Mouse (Mus musculus): ENCODE results near the gene Pip4k2b. TPM values are rescaled to one million over a fixed set of nuclear protein-coding genes. Genes with fewer than 3 reads are reported as not detected.
A peak's percentile ranks its signal among the peaks of the same experiment; 100 is the strongest.
"Not testable (repeated sequence)": the region's sequence is repeated elsewhere in the genome, so short reads cannot be mapped to it uniquely, and the experiment has no call there.

Pip4k2b gene
- polyA plus RNA-seq, 1 experiment = 28.3 TPM

DNA sequence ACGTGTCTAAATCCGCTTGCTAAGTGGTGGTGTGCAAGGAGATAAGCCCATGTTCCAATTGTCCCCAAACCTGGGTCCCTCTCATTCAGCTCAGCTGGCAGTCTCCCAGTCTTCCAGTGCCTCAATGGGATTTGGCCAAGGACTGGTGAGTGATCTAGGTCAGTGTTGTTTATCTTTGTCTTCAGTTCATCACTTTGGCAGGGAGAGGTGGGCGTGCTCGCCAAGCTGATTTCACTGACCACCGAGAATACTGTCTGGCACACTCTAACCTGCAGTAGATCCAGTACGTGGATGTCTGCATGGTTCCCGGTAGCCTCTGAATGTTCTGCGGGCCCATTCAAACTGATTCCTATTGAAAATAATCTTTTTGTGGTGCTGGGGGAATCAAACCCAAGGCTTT is 30.6 kb downstream of the Pip4k2b start:
- TF ChIP-seq CEBPB (IDR thresholded peaks at IDR 0.05; ENCODE audit: low read depth) (no peak), CTCF (IDR thresholded peaks at IDR 0.05; ENCODE audit: control insufficient read depth, insufficient read depth, insufficient read length) (no peak), FOSL1 (IDR thresholded peaks at IDR 0.05; ENCODE audit: insufficient read depth, low read length, poor library complexity, severe bottlenecking) (no peak), MYOG (IDR thresholded peaks at IDR 0.05; ENCODE audit: control insufficient read depth, extremely low read depth, insufficient read length) (no peak), MYOD1 (IDR thresholded peaks at IDR 0.05; ENCODE audit: control insufficient read depth, insufficient read length, low read depth) (no peak), MAX (IDR thresholded peaks at IDR 0.05) (no peak), USF1 (IDR thresholded peaks at IDR 0.05; ENCODE audit: low read depth) (no peak)
- peaks cover 14% of the 10 kb centered on the region for H3K79me2 ChIP-seq (ENCODE audit: control insufficient read depth, insufficient read depth)
- H3K27me3 ChIP-seq (ENCODE audit: control insufficient read depth, insufficient read depth, insufficient read length) = no peaks in the 10 kb centered on the region
- no peak overlapping the region for H3K4me3 ChIP-seq (ENCODE audit: insufficient read depth, poor library complexity, severe bottlenecking)
- H3K36me3 ChIP-seq (ENCODE audit: control insufficient read depth, insufficient read depth) = peaks cover 81% of the 10 kb centered on the region
- H3K79me3 ChIP-seq (ENCODE audit: low read depth) = no peaks in the 10 kb centered on the region
- H3ac ChIP-seq (ENCODE audit: control insufficient read depth, insufficient read length, low read depth) = no peak overlapping the region

DNA sequence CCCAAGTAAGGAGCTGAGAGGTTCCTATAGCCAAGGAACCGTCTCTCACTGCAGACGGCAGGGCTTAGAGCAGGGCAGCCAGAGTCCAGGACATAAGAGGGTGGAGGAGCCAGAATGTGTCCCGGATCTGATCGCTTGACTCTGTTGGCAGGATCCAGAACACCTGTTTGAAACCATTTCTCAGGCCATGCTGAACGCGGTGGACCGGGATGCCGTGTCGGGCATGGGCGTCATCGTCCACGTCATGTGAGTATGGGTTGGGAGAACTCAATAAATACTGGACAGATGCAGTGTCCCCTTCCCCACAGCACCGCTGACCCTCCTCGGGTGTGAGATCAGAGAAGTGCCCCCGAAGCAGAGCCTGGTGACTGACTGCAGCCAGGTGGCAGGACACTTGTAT is 32.2 kb downstream of the Pip4k2b start:
- TF ChIP-seq USF1 (IDR thresholded peaks at IDR 0.05; ENCODE audit: low read depth) (no peak), MAX (IDR thresholded peaks at IDR 0.05) (no peak), CEBPB (IDR thresholded peaks at IDR 0.05; ENCODE audit: low read depth) (no peak), CTCF (IDR thresholded peaks at IDR 0.05; ENCODE audit: control insufficient read depth, insufficient read depth, insufficient read length) (no peak), MYOG (IDR thresholded peaks at IDR 0.05; ENCODE audit: control insufficient read depth, extremely low read depth, insufficient read length) (no peak), FOSL1 (IDR thresholded peaks at IDR 0.05; ENCODE audit: insufficient read depth, low read length, poor library complexity, severe bottlenecking) (no peak), MYOD1 (IDR thresholded peaks at IDR 0.05; ENCODE audit: control insufficient read depth, insufficient read length, low read depth) (no peak)
- Histone ChIP-seq H3K27me3 (ENCODE audit: control insufficient read depth, insufficient read depth, insufficient read length) (no peaks in the 10 kb centered on the region), H3K79me2 (ENCODE audit: control insufficient read depth, insufficient read depth) (peaks cover 30% of the 10 kb centered on the region), H3K36me3 (ENCODE audit: control insufficient read depth, insufficient read depth) (peaks cover 82% of the 10 kb centered on the region), H3K4me3 (ENCODE audit: insufficient read depth, poor library complexity, severe bottlenecking) (no peak overlapping the region), H3ac (ENCODE audit: control insufficient read depth, insufficient read length, low read depth) (no peak overlapping the region), H3K79me3 (ENCODE audit: low read depth) (peaks cover 5% of the 10 kb centered on the region)

DNA sequence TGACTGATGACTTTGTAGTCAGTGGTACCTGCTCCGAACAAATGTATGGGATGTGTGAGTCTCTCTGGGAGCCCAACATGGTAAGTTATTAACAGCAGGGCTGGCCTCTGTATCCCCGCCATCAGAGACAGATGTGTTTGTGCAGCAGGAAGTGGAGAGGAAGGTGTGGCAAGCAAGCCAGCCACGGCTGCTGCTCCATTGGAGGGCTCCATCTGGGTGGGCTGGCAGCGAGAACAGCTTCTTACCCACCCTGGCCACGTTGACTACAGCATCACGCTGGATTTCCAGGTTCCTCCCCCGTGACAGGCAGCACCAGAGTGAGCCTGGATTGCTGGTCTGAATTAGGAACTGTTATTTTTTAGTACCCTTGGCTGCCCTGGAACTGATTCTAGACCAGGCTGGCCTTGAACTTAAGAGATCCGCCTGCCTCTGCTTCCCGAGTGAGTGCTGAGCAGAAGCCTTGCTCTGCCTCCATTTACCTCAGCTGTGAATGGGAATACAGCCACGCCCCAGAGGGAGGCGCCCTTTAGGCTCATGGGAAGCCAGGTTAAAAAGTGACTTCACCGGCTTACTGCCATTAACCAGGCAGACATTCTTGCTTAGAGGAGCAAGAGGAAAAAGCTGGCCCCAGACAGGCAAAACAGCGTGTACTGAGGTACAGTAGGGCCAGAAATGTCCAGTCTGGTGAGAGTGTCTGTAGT is 33.2 kb downstream of the Pip4k2b start:
- Histone ChIP-seq H3K27me3 (ENCODE audit: control insufficient read depth, insufficient read depth, insufficient read length) (no peaks in the 10 kb centered on the region), H3K79me2 (ENCODE audit: control insufficient read depth, insufficient read depth) (peaks cover 39% of the 10 kb centered on the region), H3K79me3 (ENCODE audit: low read depth) (peaks cover 13% of the 10 kb centered on the region), H3ac (ENCODE audit: control insufficient read depth, insufficient read length, low read depth) (no peak overlapping the region), H3K4me3 (ENCODE audit: insufficient read depth, poor library complexity, severe bottlenecking) (no peak overlapping the region), H3K36me3 (ENCODE audit: control insufficient read depth, insufficient read depth) (peaks cover 86% of the 10 kb centered on the region)
- TF ChIP-seq CEBPB (IDR thresholded peaks at IDR 0.05; ENCODE audit: low read depth) (no peak), CTCF (IDR thresholded peaks at IDR 0.05; ENCODE audit: control insufficient read depth, insufficient read depth, insufficient read length) (no peak), MYOG (IDR thresholded peaks at IDR 0.05; ENCODE audit: control insufficient read depth, extremely low read depth, insufficient read length) (no peak), USF1 (IDR thresholded peaks at IDR 0.05; ENCODE audit: low read depth) (no peak)

DNA sequence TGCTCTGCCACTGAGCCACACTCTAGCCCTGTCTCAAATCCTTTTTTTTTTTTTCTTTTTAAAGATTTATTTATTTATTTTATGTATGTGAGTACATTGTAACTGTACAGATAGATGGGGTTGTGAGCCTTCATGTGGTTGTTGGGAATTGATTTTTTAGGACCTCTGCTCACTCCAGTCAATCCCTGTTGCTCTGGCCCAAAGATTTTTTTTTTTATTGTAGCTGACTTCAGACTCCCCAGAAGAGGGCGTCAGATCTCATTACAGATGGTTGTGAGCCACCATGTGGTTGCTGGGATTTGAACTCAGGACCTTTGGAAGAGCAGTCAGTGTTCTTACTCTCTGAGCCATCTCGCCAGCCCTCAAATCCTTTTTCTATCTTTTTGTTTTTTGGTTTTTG is 34.4 kb downstream of the Pip4k2b start:
- H3ac ChIP-seq (ENCODE audit: control insufficient read depth, insufficient read length, low read depth); H3K27me3 ChIP-seq (ENCODE audit: control insufficient read depth, insufficient read depth, insufficient read length); H3K4me3 ChIP-seq (ENCODE audit: insufficient read depth, poor library complexity, severe bottlenecking): not testable (repeated sequence)
- Histone ChIP-seq H3K36me3 (ENCODE audit: control insufficient read depth, insufficient read depth) (peaks cover 93% of the 10 kb centered on the region), H3K79me2 (ENCODE audit: control insufficient read depth, insufficient read depth) (peaks cover 52% of the 10 kb centered on the region), H3K79me3 (ENCODE audit: low read depth) (peaks cover 25% of the 10 kb centered on the region)

DNA sequence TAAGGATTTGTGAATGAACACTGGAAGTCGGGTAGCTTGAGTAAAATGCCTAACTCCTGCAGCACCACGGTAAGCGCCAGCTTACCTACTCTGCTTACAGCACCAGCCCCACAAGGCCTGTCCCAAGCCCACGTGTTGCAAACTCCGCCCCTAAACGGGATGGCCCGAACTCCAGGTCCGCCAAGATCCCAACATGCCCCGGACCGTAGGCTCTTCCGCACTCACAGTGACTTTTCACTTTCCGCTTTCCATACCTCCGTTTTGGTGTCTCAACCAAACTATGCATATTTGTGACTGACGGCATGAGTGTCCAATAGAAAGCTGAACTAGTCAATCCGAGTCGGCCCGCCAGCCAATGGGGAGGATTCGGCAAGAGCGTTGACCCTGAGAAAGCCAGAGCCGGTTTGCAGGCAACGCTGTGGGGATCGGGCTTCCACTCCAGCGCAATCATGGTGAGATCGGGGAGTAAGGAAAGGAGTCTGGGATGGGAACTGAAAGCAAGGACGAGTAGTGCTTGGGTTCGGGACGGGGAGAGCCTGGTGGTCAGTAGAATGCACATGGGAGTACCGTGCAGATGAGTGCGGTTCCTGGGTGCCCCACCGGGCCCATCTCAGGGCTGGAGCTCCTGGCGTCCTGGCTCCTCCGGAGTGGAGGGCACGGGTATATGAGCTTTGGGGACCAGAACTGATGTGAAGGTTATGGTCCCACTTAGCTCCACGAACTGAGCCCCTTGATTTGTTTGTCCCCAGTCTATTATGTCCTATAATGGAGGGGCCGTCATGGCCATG is 41.3 kb downstream of the Pip4k2b start, which contains the start of gene Psmb3:
Gene Psmb3, plus strand, starts transcription at position 361 of the 788 bp plus-strand sequence.
- H3K27me3 ChIP-seq (ENCODE audit: control insufficient read depth, insufficient read depth, insufficient read length) = no peaks in the 10 kb centered on the region
- H3K36me3 ChIP-seq (ENCODE audit: control insufficient read depth, insufficient read depth) = peaks cover 42% of the 10 kb centered on the region
- peaks cover 62% of the 10 kb centered on the region for H3K79me2 ChIP-seq (ENCODE audit: control insufficient read depth, insufficient read depth)
- peak; percentile 98 for TF ChIP-seq MAX (IDR thresholded peaks at IDR 0.05)
- TF ChIP-seq USF1 (IDR thresholded peaks at IDR 0.05; ENCODE audit: low read depth) = peak; percentile 94
- TF ChIP-seq CEBPB (IDR thresholded peaks at IDR 0.05; ENCODE audit: low read depth) = no peak
- peaks cover 50% of the 10 kb centered on the region for H3K79me3 ChIP-seq (ENCODE audit: low read depth)
- H3ac ChIP-seq (ENCODE audit: control insufficient read depth, insufficient read length, low read depth) = peak within 1 kb of the TSS; percentile 98
- H3K4me3 ChIP-seq (ENCODE audit: insufficient read depth, poor library complexity, severe bottlenecking) = peak within 1 kb of the TSS; percentile 97

DNA sequence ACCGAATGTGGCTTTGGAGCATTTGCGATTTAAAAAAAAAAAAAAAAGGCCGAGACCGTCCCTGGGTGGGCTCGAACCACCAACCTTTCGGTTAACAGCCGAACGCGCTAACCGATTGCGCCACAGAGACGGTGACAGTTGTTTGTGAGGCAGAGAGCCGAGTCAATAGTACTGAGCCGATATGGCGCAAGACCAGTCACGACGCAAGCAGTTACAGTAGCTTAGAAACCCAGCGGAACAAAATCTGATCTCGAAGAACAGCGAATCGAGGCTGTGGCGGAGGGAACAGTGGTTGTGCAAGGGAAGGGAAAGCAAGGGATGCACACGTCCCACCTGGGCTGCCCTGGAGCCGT is 42.1 kb downstream of the Pip4k2b start:
- peak overlapping the region; percentile 85 for H3ac ChIP-seq (ENCODE audit: control insufficient read depth, insufficient read length, low read depth)
- peaks cover 62% of the 10 kb centered on the region for H3K79me2 ChIP-seq (ENCODE audit: control insufficient read depth, insufficient read depth)
- peaks cover 33% of the 10 kb centered on the region for H3K36me3 ChIP-seq (ENCODE audit: control insufficient read depth, insufficient read depth)
- H3K79me3 ChIP-seq (ENCODE audit: low read depth) = peaks cover 54% of the 10 kb centered on the region
- TF ChIP-seq CEBPB (IDR thresholded peaks at IDR 0.05; ENCODE audit: low read depth) (peak; percentile 96), FOSL1 (IDR thresholded peaks at IDR 0.05; ENCODE audit: insufficient read depth, low read length, poor library complexity, severe bottlenecking) (no peak)
- no peaks in the 10 kb centered on the region for H3K27me3 ChIP-seq (ENCODE audit: control insufficient read depth, insufficient read depth, insufficient read length)
- peak overlapping the region; percentile 97 for H3K4me3 ChIP-seq (ENCODE audit: insufficient read depth, poor library complexity, severe bottlenecking)

Data from C2C12 (cell line).